Mouse (Mus musculus) MEL-GATA-1-ER (cell line): ENCODE results near the gene Stx8.

ENCODE experiments used
- DNase-seq: peaks from one replicate; pipeline ENCODE4 v3.0.0-alpha.2; 2012; ENCODE audit warnings: low read depth; ENCODE audit errors: extremely low read depth

Stx8 gene

DNA sequence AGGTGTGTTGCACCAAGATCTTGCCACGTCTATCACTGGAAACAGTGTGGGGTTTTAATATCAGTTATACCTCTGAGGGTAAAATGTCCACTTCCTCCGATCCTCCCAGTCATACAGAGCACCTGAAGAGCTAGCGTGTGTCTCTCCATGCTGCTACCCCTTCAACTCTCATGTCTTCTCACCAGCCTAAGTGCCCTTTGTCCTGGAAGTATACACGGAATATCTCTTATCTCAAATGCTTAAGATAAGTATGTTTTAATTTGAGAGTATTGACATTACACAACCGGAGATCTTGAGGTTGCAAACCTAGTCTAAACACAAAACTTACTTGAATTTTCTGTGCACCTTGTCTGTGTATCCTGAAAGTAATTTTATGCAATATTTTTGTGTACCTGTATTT, 68.4 kb downstream of the Stx8 start:
- DNase-seq, result no peak

DNA sequence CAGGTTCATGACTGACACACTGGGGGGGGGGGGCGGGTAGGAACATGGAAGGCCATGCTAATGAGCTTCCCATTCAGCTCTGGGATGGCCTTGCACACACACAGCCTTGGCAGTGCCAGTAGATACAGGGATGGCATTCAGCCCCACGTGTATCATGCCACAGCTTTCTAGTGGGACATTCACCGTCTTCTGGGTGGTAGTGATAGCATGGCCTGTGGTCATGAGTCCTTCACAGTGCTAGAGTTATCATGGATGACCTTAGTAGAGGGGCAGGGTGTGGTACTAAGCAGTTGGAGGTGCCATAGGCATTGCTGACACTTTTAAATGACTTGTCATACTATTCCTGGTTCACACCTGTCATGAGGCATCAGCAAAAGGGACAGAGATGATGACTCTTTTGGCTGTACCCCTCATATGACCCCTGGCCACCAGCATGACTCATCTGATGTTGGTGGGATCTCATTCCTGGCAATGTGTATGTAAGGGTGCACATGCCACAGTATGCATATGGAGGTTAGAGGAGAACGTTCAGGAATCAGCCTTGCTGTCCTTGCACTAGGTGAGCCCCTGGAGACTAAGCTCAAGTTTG, 69.4 kb downstream of the Stx8 start:
- no peak for DNase-seq

- no peak for DNase-seq
These were observed 70.4 kb downstream of the Stx8 start for GRCm38 (mm10) chr11:68036133-68036959.

DNA sequence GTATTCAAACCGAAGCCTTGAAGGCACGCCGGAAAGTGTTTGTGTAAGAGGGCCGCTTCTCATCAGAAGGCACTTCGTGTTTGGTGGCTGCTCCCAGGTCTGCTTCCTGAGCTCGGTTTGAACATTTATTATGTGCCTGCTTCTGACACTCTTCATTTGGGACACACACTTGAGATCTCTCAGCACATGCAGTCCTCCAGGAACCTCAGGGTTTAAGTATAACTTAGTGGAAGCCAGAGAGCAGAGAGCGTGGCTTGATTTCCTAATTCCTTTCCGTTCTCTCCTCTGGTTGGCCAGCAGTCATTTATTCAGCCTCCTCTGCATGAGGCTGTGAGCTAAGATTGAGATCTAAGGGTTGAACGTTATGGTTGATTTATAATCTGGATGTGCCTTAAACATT, 71.1 kb downstream of the Stx8 start:
- no peak for DNase-seq

GRCm38 (mm10) chr11:68038101-68038500, 72.1 kb downstream of the Stx8 start:
- no peak for DNase-seq

DNA sequence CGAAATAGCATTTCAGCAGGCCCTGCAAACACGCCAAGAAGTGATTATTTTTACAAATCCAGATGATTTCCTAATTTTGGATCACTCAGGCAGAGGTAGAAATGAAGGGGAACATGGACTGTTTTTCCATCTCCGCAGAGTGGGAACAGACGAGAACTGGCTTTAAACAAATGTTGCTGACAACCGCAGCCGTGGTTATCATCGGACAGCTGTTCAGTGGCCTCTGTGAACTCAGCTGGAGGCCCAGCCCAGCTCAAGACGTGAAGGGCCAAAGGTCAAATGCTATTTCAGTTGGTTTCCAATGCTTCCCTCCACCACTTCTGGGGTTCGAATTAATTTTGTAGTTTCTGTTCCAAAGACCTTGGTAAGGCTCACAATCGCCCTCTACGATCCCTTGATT, 78.2 kb downstream of the Stx8 start:
- no peak for DNase-seq

- DNase-seq, result no peak
These were observed 80.9 kb downstream of the Stx8 start for GRCm38 (mm10) chr11:68046916-68047315.

- DNase-seq, result no peak
These were observed 83.5 kb downstream of the Stx8 start for GRCm38 (mm10) chr11:68049261-68050165.

GRCm38 (mm10) chr11:68050725-68051124, 84.7 kb downstream of the Stx8 start:
- no peak for DNase-seq

DNA sequence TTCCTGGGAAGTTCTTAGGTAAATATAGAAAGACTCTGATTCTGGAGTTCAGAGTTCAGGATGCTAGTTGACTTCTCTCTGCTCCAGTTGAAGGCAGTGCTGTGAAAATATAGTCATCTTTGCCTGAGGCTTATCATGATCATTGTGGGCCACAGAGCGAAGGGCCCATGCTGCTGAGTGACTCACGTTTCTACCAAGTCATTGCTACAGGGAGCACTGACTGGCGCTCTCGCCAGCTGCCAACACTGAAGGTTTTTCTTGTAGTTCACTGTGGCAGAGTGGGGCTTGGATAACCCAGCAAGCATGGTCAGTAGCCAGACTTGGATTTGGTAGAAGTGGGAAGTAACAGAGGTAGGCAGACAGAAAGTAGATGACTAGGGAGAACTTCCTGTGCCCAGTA, 85.3 kb downstream of the Stx8 start:
- DNase-seq, result no peak

GRCm38 (mm10) chr11:68058466-68059201, 92.6 kb downstream of the Stx8 start:
- DNase-seq, result no peak

DNA sequence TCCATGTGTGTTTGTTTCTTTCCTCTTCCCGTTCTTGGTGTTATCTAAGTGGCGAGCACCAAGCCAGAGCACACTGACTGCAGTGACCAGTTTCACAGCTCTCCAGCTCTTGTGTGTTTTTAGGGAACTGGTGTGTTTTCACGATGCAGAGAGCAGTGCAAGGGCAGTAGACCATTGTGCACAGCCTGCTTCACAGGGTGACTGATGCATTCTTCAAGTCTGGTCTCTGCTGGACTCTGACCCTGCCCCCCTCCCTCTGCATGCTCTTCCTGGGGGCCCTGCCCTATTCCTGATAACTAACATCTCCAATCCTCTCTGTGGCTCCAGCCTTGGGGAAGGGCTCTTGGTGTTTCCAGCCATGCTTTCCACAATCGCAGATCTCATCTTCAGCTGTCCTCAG, 94.7 kb downstream of the Stx8 start:
- no peak for DNase-seq

DNA sequence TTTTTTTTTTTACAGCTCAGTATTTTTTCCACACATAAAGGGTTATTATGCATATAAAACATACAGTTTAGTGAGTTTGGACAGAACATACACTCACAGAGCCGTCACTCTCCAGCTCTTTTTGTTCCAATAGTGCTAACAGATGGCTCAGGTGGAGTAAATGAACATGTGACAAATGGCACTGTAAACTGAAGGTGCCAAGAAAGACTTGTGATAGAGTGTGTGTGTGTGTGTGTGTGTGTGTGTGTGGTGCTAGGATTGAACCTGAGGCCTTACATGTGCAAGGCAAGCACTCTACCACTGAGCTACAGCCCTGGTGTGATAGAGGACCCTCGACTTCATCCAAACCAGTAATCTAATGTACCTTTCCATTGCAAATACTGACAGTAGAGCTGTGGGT, 96.1 kb downstream of the Stx8 start:
- no peak for DNase-seq

- DNase-seq, result no peak
These were observed 101.8 kb downstream of the Stx8 start for GRCm38 (mm10) chr11:68067806-68068205.

DNA sequence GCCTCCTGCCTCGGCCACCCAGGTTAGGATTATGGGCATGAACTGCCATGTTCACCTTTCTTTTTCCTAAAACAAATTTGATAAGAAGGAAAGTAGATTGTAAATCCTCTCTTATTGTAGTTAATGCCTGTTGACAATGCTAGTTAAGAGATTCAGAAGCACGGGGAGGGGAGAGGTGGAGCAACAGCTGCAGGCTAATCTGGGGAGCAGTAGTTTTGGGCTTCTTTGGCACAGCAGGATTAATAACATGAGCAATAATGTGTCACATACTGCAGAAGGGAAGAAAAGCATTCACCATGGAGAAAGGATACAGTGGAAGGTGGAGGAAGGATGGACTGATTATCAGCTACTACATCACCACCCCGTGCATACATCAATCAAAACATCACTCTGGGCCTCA, 104.1 kb downstream of the Stx8 start:
- DNase-seq, result no peak

GRCm38 (mm10) chr11:68071836-68072235, 105.8 kb downstream of the Stx8 start:
- no peak for DNase-seq

DNA sequence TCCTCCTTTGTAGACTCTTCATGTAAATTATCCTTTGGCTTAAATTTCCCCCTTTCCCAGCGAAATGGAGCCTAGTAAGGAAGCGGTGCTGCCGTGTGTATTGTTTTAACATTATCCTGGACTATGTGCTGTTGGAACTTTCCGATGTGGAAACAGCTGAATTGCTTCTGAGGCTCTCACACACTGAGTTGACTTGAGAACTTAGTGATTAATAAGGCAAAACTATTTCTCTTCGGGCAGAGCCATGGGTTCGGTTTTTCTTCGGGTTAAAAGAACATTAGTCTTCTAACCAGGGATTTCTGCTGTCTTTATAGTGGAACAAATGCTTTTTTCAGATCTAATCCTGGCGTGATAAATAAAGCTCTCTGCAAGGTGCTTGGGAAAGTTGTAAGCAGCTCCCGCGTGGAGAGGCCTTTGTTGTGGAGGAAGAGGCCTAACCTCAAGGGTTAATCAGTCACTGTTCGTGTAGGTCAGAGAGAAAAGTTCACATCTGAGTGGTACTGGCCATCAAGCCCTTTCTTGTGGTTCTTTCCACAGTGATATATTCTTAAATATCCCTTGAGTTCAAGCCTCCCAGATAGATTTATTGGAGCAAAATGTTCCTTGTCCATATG, 106.7 kb downstream of the Stx8 start:
- no peak for DNase-seq

DNA sequence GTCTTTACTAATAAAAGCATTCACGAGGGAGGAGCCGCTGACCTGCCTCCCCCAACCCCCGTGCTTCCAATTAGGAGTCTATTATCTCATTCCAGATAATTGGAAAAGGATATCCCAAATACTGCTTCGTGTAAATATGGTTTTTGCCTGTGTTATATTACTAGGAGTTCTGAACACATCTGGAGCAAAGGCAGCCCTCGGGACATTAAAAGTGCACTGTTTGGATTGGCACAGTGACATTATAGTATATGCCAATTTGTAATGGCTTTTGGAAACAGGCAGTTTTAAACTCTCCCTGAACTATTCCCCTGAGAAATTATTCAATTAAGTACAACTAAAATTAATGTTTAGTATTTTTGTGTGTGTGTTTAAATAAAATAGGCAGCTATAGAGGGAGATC, 108.7 kb downstream of the Stx8 start:
- DNase-seq, result no peak

- no peak for DNase-seq
These were observed 109.3 kb downstream of the Stx8 start for GRCm38 (mm10) chr11:68075331-68075730.

GRCm38 (mm10) chr11:68079756-68080155, 113.8 kb downstream of the Stx8 start:
- DNase-seq, result no peak

DNA sequence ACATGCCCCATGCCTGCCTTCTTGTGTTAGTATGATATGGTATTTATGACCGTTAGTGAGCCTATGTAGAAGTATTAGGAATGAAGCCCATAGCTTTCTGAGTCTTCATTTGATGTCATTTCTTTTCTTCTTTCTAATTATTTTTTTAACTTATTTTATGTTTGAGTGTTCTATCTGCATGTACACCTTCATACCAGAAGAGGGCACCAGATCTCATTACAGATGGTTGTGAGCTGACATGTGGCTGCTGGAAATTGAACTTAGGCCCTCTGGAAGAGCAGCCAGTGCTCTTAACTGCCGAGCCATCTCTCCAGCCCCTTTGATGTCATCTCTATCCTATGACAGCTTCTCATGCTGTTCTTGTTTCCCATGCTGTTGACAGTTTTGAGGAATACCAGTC, 115.0 kb downstream of the Stx8 start:
- DNase-seq, result no peak
